Mouse (Mus musculus) splenic B cell, adult 2 months (primary cell): ENCODE results near the gene Gpat2.

Experiments
- DNase-seq: peaks from one replicate; pipeline ENCODE4 v3.0.0-alpha.2; 2011; ENCODE audit warnings: low read depth, low spot score
- H3K27me3 ChIP-seq: 2 replicates; pipeline ENCODE4 v1.6.1; 2012; ENCODE audit warnings: mild to moderate bottlenecking, low read length, moderate library complexity, mixed read lengths; ENCODE audit not compliant: control insufficient read depth, poor library complexity, insufficient read depth, severe bottlenecking
- H3K36me3 ChIP-seq: 2 replicates; pipeline ENCODE4 v1.6.1; 2012; ENCODE audit warnings: mild to moderate bottlenecking, low read length, moderate library complexity, mixed read lengths; ENCODE audit not compliant: control insufficient read depth, poor library complexity, insufficient read depth, severe bottlenecking

The Gpat2 gene

DNA sequence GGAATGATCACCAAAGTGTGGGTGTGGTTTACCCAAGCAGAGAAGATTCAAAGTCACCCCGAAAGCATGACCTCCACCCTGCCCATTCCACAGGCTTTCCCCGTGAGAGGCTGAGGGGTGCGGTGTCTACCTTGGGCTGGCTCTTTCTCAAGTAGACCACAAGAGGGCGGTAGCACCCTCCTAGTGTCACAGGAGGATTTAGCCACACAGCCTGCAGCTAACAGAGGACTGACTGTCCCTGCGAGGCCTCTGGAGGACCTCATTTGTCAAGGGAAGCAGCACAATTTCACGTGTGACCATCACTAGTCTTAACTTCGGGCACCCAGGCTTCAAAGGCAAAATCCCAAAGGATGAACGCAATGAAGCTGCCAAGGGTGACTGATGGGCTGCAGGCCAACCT is 37.3 kb downstream of the Gpat2 start:
- H3K27me3 ChIP-seq = no peaks in the 10 kb centered on the region
- no peaks in the 10 kb centered on the region for H3K36me3 ChIP-seq
- DNase-seq = peak; percentile 62

DNA sequence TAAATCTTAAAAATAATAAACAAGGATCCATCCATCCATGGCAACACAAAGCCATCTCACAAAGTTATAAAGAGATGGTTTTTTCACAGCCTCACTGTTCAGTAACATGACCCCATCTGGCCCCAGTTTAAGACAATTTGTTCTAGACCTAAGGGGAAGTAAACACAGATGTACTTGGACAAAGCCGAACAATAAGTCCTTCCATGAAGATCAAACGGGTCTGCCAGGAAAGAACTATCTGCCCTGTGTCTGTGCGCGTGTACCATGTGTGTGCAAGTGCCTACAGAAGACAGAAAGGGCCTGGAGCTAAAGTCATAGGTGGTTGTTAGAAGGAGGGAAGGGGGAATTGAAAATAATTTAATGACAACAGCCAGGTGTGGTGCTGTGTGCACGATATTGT is 45.2 kb downstream of the Gpat2 start:
- DNase-seq = no peak

DNA sequence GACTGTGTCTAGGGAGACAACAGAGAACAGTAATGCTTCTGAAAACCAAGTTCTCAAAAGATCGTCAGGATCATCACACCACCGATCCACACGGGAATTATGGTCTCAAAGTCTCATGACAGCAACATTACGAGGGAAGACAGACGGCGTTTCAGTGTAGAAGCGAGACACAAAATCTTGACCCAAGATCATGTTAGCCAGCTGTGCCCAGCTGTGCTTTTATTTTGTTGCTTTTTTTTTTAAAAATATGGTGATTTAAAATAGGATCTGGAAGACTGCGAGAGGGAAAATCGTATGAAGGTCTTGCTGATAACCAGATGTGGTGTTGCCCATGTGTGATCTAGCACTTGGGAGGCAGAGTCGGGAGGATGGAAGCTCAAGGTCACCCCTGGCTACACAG is 45.7 kb downstream of the Gpat2 start:
- Histone ChIP-seq H3K27me3 (no peaks in the 10 kb centered on the region), H3K36me3 (no peaks in the 10 kb centered on the region)
- DNase-seq = no peak

More for the DNA sequence above, 45.2 kb downstream of the Gpat2 start:
- Histone ChIP-seq H3K27me3 (no peaks in the 10 kb centered on the region), H3K36me3 (no peaks in the 10 kb centered on the region)

DNA sequence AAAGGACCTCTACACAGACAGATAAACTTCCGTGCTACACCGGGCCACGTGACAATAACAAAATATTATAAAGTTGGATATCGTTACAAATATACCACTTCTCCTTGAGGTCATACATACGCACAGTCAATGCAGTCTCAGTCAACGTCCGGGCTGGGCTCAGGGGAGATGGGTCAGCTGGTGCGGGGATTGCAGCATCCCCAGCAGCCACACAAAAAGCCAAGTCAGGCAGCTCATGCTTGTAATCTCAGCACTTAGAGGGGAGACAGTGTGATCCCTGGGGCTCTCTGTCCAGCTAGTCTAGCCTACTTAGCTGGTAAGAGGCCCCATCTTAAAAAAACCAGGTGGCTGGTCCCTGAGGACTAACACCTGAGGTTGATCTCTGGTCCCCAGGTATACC is 46.3 kb downstream of the Gpat2 start:
- H3K36me3 ChIP-seq = no peaks in the 10 kb centered on the region
- no peak for DNase-seq
- no peaks in the 10 kb centered on the region for H3K27me3 ChIP-seq

DNA sequence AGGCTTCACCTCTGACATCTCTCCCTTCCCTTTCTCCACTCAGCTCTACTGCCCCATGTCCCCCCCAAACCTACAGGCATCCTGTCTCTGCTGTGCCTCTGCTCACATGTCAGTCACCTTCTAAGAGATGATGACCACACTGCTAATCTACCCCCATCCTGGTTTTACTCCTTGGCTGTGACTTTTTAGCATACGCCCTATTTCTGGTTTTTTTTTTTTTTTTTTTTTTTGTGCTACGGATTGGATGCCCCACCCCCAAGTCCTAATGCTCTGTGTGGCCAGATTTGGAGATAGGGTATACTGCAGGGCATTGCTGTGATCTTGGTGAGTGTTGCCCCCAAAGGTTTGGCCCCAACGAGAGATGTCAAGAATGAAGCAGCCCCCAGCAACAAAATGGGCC is 47.3 kb downstream of the Gpat2 start:
- DNase-seq = no peak
- Histone ChIP-seq H3K27me3 (no peaks in the 10 kb centered on the region), H3K36me3 (no peaks in the 10 kb centered on the region)

DNA sequence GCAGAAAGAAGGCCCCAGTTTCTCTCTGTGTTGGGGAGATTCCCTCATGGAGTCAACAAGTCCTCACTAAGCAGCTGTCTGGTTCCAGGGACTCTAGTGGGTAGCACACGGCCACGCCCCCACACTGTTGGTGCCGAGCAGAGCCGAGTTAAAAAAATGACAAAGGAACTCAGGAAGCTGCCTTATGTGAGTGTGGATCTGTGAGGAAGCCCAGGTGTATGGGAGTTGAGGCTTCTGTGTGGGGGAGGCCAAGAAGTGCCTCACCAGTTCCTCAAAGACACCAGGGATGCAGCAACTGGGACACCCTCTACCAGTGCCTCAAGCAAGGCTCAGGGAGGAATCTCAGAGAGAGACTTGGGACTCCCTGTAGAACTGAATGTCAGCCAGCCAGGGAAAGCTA is 54.2 kb downstream of the Gpat2 start:
- DNase-seq = no peak
- Histone ChIP-seq H3K36me3 (no peaks in the 10 kb centered on the region), H3K27me3 (no peaks in the 10 kb centered on the region)

DNA sequence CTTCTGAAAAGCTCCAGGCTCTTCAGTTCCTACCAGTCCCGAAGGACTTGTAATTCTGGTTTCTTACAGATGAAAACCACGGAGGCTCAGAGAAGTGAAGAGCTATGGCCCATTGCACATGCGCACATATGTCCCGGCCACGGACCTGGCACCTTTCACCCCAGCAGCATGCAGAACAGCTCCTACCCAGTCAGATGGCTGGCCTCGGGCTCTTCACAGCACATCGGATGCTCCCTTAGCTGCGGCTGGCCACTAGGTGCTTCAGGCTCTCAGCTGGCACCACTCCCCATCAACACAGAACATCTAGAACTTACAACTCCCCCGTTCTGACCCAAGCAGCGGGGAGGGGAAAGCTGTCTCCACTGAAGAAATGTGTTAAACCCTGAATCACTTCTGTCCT is 54.8 kb downstream of the Gpat2 start:
- no peaks in the 10 kb centered on the region for H3K36me3 ChIP-seq
- no peak for DNase-seq
- H3K27me3 ChIP-seq = no peaks in the 10 kb centered on the region

DNA sequence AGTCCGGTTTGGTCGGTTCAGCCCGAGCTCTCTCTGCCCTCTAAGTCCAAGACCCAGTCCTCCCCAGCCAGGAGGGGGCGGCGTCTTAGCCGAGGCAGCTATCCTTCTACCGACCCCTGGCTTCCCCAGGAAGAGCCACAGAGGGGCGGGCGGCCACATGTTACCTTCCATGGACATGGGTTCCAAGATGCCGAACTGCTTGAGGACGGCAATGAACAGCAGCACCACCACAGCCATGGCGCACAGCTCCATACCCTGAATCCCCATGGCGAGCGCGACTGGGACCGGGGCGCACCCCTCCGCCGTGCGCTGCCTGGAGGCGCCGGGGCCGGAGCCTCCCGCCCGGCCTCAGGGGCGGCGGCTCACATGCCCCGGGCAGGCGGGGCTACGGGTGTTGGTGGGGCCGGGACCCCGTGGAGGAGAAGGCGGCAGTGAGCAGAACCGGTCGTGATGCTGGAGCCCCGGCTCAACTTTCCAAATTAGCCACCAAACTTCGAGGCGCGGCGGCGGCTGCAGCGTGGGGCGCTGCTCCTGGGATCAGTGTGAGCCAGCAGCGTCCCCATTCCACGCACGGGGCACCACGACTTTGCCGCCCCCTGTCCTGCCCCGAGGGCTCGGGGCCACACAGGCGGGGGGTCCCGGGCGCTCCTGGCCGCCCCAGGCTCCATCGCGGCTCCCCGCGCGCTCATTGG is 57.0 kb downstream of the Gpat2 start:
- Histone ChIP-seq H3K27me3 (no peaks in the 10 kb centered on the region), H3K36me3 (no peaks in the 10 kb centered on the region)
- DNase-seq = no peak

DNA sequence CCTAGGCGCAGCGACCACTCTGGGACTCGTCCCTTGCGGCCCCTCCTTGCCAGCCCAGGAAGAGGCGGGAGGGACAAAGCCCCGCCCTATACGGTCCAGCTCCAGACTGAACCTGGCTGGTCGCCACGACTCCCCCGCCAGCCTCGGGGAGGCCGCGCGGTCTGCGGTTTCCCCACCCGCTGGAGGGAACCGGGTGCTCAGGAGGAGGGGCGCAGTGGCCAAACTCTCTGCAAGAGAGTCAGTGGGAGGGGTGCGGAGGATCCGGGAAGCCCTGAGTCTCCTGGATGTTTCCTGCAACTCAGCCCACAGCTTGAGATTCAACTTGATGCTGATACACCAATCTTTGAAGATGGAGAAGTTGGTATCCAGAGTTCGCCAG is 57.5 kb downstream of the Gpat2 start:
- no peaks in the 10 kb centered on the region for H3K36me3 ChIP-seq
- no peak for DNase-seq

DNA sequence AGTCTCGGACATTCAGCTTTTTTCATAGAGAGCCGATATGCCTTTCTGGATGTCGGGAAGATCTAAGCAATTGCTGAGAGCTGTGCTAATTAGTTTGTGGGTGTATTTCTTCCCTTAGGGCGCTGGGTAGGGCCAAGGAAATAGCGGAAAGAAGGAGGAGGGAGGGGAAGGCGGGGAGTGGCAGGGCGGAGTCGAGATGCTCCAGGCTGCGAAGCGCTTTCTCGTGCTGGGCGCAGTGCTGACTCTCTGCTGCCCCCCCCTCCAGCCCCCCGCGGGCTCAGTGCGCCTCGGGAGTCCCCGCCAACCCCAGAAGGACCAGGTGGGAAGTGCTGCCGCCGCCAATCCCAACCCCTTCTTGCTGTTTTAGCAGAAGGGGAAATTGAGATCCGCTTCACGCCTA is 58.0 kb downstream of the Gpat2 start:
- no peak for DNase-seq
- Histone ChIP-seq H3K36me3 (no peaks in the 10 kb centered on the region), H3K27me3 (no peaks in the 10 kb centered on the region)

More for the DNA sequence above, 57.5 kb downstream of the Gpat2 start:
- H3K27me3 ChIP-seq = no peaks in the 10 kb centered on the region

DNA sequence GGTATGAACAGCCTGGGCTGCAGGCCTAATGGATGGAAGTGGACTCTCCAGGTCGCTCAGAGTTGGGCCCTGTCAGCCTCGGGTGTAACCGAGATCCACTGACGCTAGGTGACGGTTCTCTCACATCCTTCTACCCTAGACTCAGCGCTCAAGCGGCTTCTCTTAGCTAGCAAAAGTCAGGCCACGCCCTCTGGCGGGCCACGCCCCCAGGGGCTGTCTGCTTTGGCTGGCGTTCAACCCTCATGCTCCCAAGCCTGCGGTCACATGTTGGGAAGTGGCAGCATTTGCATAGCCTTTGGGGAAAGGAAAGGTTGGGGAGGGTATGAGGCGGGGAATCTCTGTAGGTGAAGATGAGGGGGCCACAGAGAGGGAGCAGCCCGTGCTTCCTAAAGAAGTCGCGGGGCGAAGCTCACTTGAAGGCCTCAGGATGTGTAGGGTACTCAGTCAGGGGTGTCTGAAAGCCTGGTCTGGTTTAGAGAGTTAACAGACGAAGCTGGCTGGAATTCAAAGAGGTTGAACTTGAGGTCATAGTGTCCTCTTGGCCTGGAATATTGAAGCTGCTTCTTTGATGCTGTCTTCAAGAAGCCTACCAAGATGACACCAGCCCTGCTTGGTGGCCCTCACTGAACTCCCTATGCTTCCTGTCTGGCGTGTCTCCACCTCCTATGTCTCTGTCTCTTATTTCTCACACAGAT is 59.6 kb downstream of the Gpat2 start:
- Histone ChIP-seq H3K27me3 (no peaks in the 10 kb centered on the region), H3K36me3 (no peaks in the 10 kb centered on the region)
- DNase-seq = peak; percentile 24
